Mouse (Mus musculus): Measurements from ENCODE around the gene Tbc1d5. TPM values are rescaled to one million over a fixed set of nuclear protein-coding genes. Genes with fewer than 3 reads are reported as not detected.

Tbc1d5 gene
- polyA plus RNA-seq, 1 experiment: 18.5 TPM

DNA sequence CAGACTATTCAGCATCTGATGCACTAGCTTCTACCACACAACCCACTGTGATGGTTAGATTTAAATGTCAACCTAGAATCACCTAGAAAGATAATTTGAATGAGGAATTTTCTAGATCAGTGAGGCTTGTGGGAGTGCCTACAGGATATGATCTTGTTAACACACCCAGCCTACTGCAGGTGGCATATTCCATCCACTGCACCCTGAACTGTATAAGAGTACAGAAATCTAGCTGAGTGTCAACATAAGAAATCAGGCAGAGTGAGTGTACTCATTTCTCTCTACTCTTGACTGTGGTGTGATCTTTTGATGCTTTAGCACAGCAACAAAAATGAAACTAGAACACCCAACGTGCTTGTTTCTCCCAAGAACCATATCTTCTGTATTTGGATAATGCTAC is 6.8 kb downstream of the Tbc1d5 start:
- H3K36me3 ChIP-seq (ENCODE audit: control insufficient read depth, insufficient read depth, low read length): no peaks in the 10 kb centered on the region
- H3K27me3 ChIP-seq (ENCODE audit: control insufficient read depth, insufficient read depth, low read length): no peaks in the 10 kb centered on the region
- TF ChIP-seq CTCF (IDR thresholded peaks at IDR 0.05; ENCODE audit: control insufficient read depth, insufficient read depth, insufficient replicate concordance, low read depth, low read length) (no peak), POLR2A (IDR thresholded peaks at IDR 0.05; ENCODE audit: control insufficient read depth, low read depth, low read length) (no peak)
- H3K4me3 ChIP-seq (ENCODE audit: control insufficient read depth, low read depth, low read length): no peak overlapping the region
- no peak overlapping the region for H3K27ac ChIP-seq (ENCODE audit: control insufficient read depth, insufficient read depth, low read depth, low read length)
- H3K4me1 ChIP-seq (ENCODE audit: control insufficient read depth, insufficient read depth, low read length): no peaks in the 10 kb centered on the region

DNA sequence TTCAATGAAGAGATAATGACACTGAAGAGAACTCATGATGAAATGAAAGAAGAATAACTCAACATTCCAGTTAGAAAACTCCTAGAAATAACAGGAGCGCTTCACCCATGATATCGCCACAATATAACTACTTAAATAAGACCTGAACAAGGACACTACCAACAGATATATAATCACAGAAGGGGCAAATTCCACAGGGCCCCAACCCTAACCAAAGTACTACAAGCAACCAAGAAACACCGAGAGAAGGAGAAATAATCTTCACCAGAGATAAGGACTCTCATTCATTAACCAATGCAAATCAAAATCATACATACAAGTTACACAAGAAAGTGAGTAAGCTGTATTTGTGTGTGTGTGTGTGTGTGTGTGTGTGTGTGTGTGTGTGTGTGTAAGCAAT is 7.6 kb downstream of the Tbc1d5 start:
- no peaks in the 10 kb centered on the region for H3K27me3 ChIP-seq (ENCODE audit: control insufficient read depth, insufficient read depth, low read length)
- TF ChIP-seq CTCF (IDR thresholded peaks at IDR 0.05; ENCODE audit: control insufficient read depth, insufficient read depth, insufficient replicate concordance, low read depth, low read length) (no peak), POLR2A (IDR thresholded peaks at IDR 0.05; ENCODE audit: control insufficient read depth, low read depth, low read length) (no peak)
- no peaks in the 10 kb centered on the region for H3K4me1 ChIP-seq (ENCODE audit: control insufficient read depth, insufficient read depth, low read length)

DNA sequence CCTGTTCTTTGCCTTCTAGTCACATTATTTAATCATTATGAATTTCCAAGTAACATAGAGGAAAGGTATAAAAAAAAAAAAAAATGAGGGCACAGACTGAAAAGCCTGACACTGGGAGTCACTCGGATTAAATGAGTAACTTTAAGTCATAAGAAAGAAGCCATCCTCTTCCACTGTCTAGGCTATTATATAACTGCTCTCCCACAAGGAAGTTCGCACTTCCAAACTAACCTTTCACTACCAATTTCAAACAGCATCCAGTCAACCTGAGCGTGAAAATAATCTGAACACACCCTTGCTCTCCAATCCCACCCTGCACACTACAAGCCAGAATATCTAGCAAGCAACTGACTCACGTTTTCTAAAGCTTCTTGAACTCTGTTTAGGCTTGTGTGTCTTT is 9.2 kb downstream of the Tbc1d5 start:
- TF ChIP-seq POLR2A (IDR thresholded peaks at IDR 0.05; ENCODE audit: control insufficient read depth, low read depth, low read length): no peak
- no peak for TF ChIP-seq CTCF (IDR thresholded peaks at IDR 0.05; ENCODE audit: control insufficient read depth, insufficient read depth, insufficient replicate concordance, low read depth, low read length)
- no peaks in the 10 kb centered on the region for H3K36me3 ChIP-seq (ENCODE audit: control insufficient read depth, insufficient read depth, low read length)

More for the DNA sequence above, 7.6 kb downstream of the Tbc1d5 start:
- H3K27ac ChIP-seq (ENCODE audit: control insufficient read depth, insufficient read depth, low read depth, low read length): no peak overlapping the region
- no peaks in the 10 kb centered on the region for H3K36me3 ChIP-seq (ENCODE audit: control insufficient read depth, insufficient read depth, low read length)
- H3K4me3 ChIP-seq (ENCODE audit: control insufficient read depth, low read depth, low read length): no peak overlapping the region

GRCm38 (mm10) chr17:51162366-51162765 is 16.8 kb downstream of the Tbc1d5 start:
- TF ChIP-seq POLR2A (IDR thresholded peaks at IDR 0.05; ENCODE audit: control insufficient read depth, low read depth, low read length): no peak
- TF ChIP-seq CTCF (IDR thresholded peaks at IDR 0.05; ENCODE audit: control insufficient read depth, insufficient read depth, insufficient replicate concordance, low read depth, low read length): no peak
- Histone ChIP-seq H3K36me3 (ENCODE audit: control insufficient read depth, insufficient read depth, low read length) (no peaks in the 10 kb centered on the region), H3K4me1 (ENCODE audit: control insufficient read depth, insufficient read depth, low read length) (no peaks in the 10 kb centered on the region), H3K27me3 (ENCODE audit: control insufficient read depth, insufficient read depth, low read length) (no peaks in the 10 kb centered on the region), H3K4me3 (ENCODE audit: control insufficient read depth, low read depth, low read length) (no peak overlapping the region), H3K27ac (ENCODE audit: control insufficient read depth, insufficient read depth, low read depth, low read length) (no peak overlapping the region)

More for the DNA sequence above, 9.2 kb downstream of the Tbc1d5 start:
- Histone ChIP-seq H3K4me3 (ENCODE audit: control insufficient read depth, low read depth, low read length) (no peak overlapping the region), H3K4me1 (ENCODE audit: control insufficient read depth, insufficient read depth, low read length) (no peaks in the 10 kb centered on the region), H3K27ac (ENCODE audit: control insufficient read depth, insufficient read depth, low read depth, low read length) (no peak overlapping the region), H3K27me3 (ENCODE audit: control insufficient read depth, insufficient read depth, low read length) (no peaks in the 10 kb centered on the region)

- no peaks in the 10 kb centered on the region for H3K27me3 ChIP-seq (ENCODE audit: control insufficient read depth, insufficient read depth, low read length)
- no peaks in the 10 kb centered on the region for H3K36me3 ChIP-seq (ENCODE audit: control insufficient read depth, insufficient read depth, low read length)
- H3K27ac ChIP-seq (ENCODE audit: control insufficient read depth, insufficient read depth, low read depth, low read length): no peak overlapping the region
- TF ChIP-seq CTCF (IDR thresholded peaks at IDR 0.05; ENCODE audit: control insufficient read depth, insufficient read depth, insufficient replicate concordance, low read depth, low read length) (no peak), POLR2A (IDR thresholded peaks at IDR 0.05; ENCODE audit: control insufficient read depth, low read depth, low read length) (no peak)
- no peak overlapping the region for H3K4me3 ChIP-seq (ENCODE audit: control insufficient read depth, low read depth, low read length)
- no peaks in the 10 kb centered on the region for H3K4me1 ChIP-seq (ENCODE audit: control insufficient read depth, insufficient read depth, low read length)
These were observed 19.9 kb downstream of the Tbc1d5 start for GRCm38 (mm10) chr17:51159261-51159660.

DNA sequence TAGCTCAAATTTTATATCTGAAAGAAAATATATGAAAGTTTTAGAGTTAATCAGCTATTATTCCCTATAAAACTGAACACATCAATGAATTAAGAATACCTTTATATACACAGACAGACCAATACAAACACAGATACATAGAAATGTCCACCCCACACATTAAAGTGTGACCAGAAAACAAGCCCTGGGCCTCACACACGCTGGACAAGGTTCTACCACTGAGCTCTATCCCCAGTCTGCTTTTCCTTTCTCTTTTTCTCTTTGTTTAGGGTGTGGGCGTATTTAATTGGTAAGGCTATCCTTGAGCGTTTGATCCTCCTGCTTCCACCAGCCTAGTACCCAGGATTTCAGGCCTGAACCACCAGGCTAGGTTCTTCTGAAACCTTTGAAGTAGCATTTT is 28.2 kb downstream of the Tbc1d5 start:
- Histone ChIP-seq H3K27ac (ENCODE audit: control insufficient read depth, insufficient read depth, low read depth, low read length) (no peak overlapping the region), H3K27me3 (ENCODE audit: control insufficient read depth, insufficient read depth, low read length) (no peaks in the 10 kb centered on the region), H3K36me3 (ENCODE audit: control insufficient read depth, insufficient read depth, low read length) (no peaks in the 10 kb centered on the region), H3K4me1 (ENCODE audit: control insufficient read depth, insufficient read depth, low read length) (no peaks in the 10 kb centered on the region), H3K4me3 (ENCODE audit: control insufficient read depth, low read depth, low read length) (no peak overlapping the region)
- TF ChIP-seq CTCF (IDR thresholded peaks at IDR 0.05; ENCODE audit: control insufficient read depth, insufficient read depth, insufficient replicate concordance, low read depth, low read length): no peak
- no peak for TF ChIP-seq POLR2A (IDR thresholded peaks at IDR 0.05; ENCODE audit: control insufficient read depth, low read depth, low read length)

DNA sequence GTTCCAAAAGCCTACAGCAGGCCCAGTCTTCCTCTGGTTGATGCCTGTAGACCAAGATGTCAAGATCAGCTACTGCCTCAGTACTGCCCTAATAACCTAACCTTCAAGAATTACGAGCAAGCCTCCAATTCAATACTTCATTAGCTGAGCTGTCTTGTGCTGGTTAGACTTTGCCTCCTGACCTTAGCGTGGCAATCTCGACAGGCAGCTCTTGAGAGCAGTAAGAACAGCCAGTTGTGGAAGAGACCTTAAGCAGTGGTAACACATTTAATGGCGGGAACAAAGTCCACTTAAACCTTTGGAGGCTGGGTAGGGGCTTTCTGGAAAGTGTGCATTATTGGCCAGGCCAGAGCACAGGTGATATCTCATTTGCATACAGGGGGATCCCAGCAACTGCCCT is 34.2 kb downstream of the Tbc1d5 start:
- Histone ChIP-seq H3K27me3 (ENCODE audit: control insufficient read depth, insufficient read depth, low read length) (no peaks in the 10 kb centered on the region), H3K36me3 (ENCODE audit: control insufficient read depth, insufficient read depth, low read length) (no peaks in the 10 kb centered on the region), H3K27ac (ENCODE audit: control insufficient read depth, insufficient read depth, low read depth, low read length) (no peak overlapping the region), H3K4me1 (ENCODE audit: control insufficient read depth, insufficient read depth, low read length) (no peaks in the 10 kb centered on the region), H3K4me3 (ENCODE audit: control insufficient read depth, low read depth, low read length) (no peak overlapping the region)
- TF ChIP-seq POLR2A (IDR thresholded peaks at IDR 0.05; ENCODE audit: control insufficient read depth, low read depth, low read length): no peak
- TF ChIP-seq CTCF (IDR thresholded peaks at IDR 0.05; ENCODE audit: control insufficient read depth, insufficient read depth, insufficient replicate concordance, low read depth, low read length): no peak

DNA sequence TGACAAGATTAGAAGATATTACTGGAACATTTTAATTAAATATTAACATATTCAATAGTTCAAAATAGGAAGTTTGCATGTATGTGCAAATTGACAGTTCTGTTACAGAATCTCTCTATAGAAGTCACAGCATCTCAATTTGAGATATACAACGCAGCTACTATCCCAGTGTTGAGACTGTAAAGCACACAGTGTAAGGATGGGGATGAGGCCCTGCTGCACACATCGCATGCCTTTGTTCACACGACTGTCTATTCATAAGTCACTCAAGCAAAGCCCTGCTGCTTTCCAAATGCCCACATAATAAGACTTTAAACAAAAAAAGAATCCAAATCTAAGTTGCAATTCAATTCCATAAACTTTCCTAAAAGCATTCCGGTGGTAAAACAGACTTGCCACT is 37.1 kb downstream of the Tbc1d5 start:
- Histone ChIP-seq H3K4me3 (ENCODE audit: control insufficient read depth, low read depth, low read length) (no peak overlapping the region), H3K4me1 (ENCODE audit: control insufficient read depth, insufficient read depth, low read length) (no peaks in the 10 kb centered on the region), H3K27me3 (ENCODE audit: control insufficient read depth, insufficient read depth, low read length) (no peaks in the 10 kb centered on the region), H3K27ac (ENCODE audit: control insufficient read depth, insufficient read depth, low read depth, low read length) (no peak overlapping the region), H3K36me3 (ENCODE audit: control insufficient read depth, insufficient read depth, low read length) (no peaks in the 10 kb centered on the region)
- TF ChIP-seq POLR2A (IDR thresholded peaks at IDR 0.05; ENCODE audit: control insufficient read depth, low read depth, low read length) (no peak), CTCF (IDR thresholded peaks at IDR 0.05; ENCODE audit: control insufficient read depth, insufficient read depth, insufficient replicate concordance, low read depth, low read length) (no peak)

Data from testis, adult 2 months (tissue).